Mouse (Mus musculus): ENCODE measurements at regions not wholly inside any gene's neighbourhood (a gene's known extent, or its start where the extent isn't known, plus 50 kb on each side); places are given as distances from the start of the nearest gene placed in this dataset.
"Not testable (repeated sequence)": the region's sequence is repeated elsewhere in the genome, so short reads cannot be mapped to it uniquely, and the experiment has no call there.

- Histone ChIP-seq H3K9ac (ENCODE audit: low read depth, low read length) (no peak overlapping the region), H3K4me2 (replicated peaks; ENCODE audit: low read depth) (no peak overlapping the region), H3K27ac (ENCODE audit: low read depth, low read length) (no peak overlapping the region), H3K4me3 (ENCODE audit: low read depth, low read length) (no peak overlapping the region), H3K4me1 (replicated peaks; ENCODE audit: control insufficient read depth, insufficient read depth, low read length) (no peaks in the 10 kb centered on the region), H3K27me3 (replicated peaks; ENCODE audit: control insufficient read depth, insufficient read depth, low read length) (no peaks in the 10 kb centered on the region), H3K36me3 (ENCODE audit: control insufficient read depth, insufficient read depth) (no peaks in the 10 kb centered on the region), H3K9me3 (ENCODE audit: control insufficient read depth) (no peaks in the 10 kb centered on the region)
- no peak for ATAC-seq
- 52% methylated on average over 1 of the region's 1 CpGs for WGBS
- no peak for TF ChIP-seq CTCF (IDR thresholded peaks at IDR 0.05; ENCODE audit: low read depth)
Measured at GRCm38 (mm10) chrX:114314586-114314985, 159.5 kb upstream of the Klhl4 start.

- Histone ChIP-seq H3K27ac (ENCODE audit: low read depth, low read length) (no peak overlapping the region), H3K4me2 (replicated peaks; ENCODE audit: low read depth) (no peak overlapping the region), H3K36me3 (ENCODE audit: control insufficient read depth, insufficient read depth) (no peaks in the 10 kb centered on the region), H3K4me1 (replicated peaks; ENCODE audit: control insufficient read depth, insufficient read depth, low read length) (no peaks in the 10 kb centered on the region), H3K9me3 (ENCODE audit: control insufficient read depth) (no peaks in the 10 kb centered on the region), H3K27me3 (replicated peaks; ENCODE audit: control insufficient read depth, insufficient read depth, low read length) (no peaks in the 10 kb centered on the region), H3K9ac (ENCODE audit: low read depth, low read length) (no peak overlapping the region), H3K4me3 (ENCODE audit: low read depth, low read length) (no peak overlapping the region)
- no peak for ATAC-seq
- TF ChIP-seq CTCF (IDR thresholded peaks at IDR 0.05; ENCODE audit: low read depth): 0 out of 2 replicates have a peak, but pooled peaks have one; percentile 12
- 51% methylated on average over 1 of the region's 1 CpGs for WGBS
Measured at GRCm38 (mm10) chrX:114324285-114324684, 149.8 kb upstream of the Klhl4 start.

GRCm38 (mm10) chrX:114336151-114336550 is 138.0 kb upstream of the Klhl4 start:
- 59% methylated on average over 1 of the region's 1 CpGs for WGBS
- not testable (repeated sequence) for H3K4me1 ChIP-seq (replicated peaks; ENCODE audit: control insufficient read depth, insufficient read depth, low read length); H3K4me2 ChIP-seq (replicated peaks; ENCODE audit: low read depth); H3K9ac ChIP-seq (ENCODE audit: low read depth, low read length); H3K27ac ChIP-seq (ENCODE audit: low read depth, low read length); H3K27me3 ChIP-seq (replicated peaks; ENCODE audit: control insufficient read depth, insufficient read depth, low read length); H3K36me3 ChIP-seq (ENCODE audit: control insufficient read depth, insufficient read depth); ATAC-seq; H3K9me3 ChIP-seq (ENCODE audit: control insufficient read depth); H3K4me3 ChIP-seq (ENCODE audit: low read depth, low read length)

- Histone ChIP-seq H3K4me3 (ENCODE audit: low read depth, low read length) (no peak overlapping the region), H3K27me3 (replicated peaks; ENCODE audit: control insufficient read depth, insufficient read depth, low read length) (no peaks in the 10 kb centered on the region), H3K4me2 (replicated peaks; ENCODE audit: low read depth) (no peak overlapping the region), H3K9ac (ENCODE audit: low read depth, low read length) (no peak overlapping the region), H3K4me1 (replicated peaks; ENCODE audit: control insufficient read depth, insufficient read depth, low read length) (no peaks in the 10 kb centered on the region), H3K36me3 (ENCODE audit: control insufficient read depth, insufficient read depth) (no peaks in the 10 kb centered on the region), H3K9me3 (ENCODE audit: control insufficient read depth) (no peaks in the 10 kb centered on the region), H3K27ac (ENCODE audit: low read depth, low read length) (no peak overlapping the region)
- no peak for TF ChIP-seq CTCF (IDR thresholded peaks at IDR 0.05; ENCODE audit: low read depth)
- 35% methylated on average over 1 of the region's 1 CpGs for WGBS
- ATAC-seq: no peak
Measured at GRCm38 (mm10) chrX:114359240-114359639, 114.9 kb upstream of the Klhl4 start.

Data from intestine, postnatal 0 days (tissue).